Mouse (Mus musculus): ENCODE results near the gene Gpr88.
A peak's percentile ranks its signal among the peaks of the same experiment; 100 is the strongest.

Gpr88 gene

DNA sequence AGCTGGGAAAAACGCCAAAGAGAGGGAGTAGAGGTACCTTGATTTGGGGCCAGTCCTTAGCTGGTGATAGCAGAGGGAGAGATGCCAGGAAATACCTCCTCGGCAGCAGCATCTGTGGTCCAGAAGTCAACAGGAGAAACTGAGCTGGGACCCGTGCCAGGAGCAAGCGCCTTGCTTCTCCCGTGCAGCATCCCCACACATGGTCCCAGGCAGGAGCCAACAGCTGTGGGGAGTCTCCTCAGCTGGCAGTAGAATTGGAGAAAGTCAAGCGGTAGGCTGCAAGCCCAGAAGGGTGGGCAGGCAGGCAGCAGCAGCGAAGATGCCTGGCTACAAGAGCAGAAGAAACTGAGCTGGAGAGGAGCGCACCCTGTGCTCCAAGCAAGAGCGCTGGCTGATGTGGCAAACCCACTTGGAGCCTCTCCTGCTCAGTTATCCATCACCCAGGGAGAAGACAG lies at the start of gene Gpr88:
Gene Gpr88, minus strand, starts transcription at position 427 of the 455 bp plus-strand sequence.
- DNase-seq (ENCODE audit: low spot score in 2 of 2), result peak; percentile 74 to 81

DNA sequence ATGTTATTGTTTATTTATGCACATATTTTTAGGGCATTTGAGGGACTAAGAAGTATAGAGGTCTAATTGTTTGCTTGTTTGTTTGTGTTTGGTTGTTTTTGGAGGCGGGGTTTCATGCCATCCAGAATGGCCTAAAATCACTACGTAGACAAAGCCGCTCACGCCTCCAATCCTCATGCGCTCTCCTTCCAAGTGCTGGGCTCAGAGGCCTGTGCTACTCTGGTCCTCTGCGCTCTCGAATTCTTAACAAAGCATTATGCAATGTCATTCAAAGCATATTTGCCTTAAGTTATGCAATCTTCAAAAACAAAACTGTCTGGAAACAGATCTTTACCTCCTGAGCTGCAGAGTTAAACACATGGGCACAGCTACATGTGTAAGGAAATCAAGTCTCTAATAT lies 49.3 kb upstream of the Gpr88 start:
- DNase-seq (ENCODE audit: low spot score in 2 of 2), result no peak

DNA sequence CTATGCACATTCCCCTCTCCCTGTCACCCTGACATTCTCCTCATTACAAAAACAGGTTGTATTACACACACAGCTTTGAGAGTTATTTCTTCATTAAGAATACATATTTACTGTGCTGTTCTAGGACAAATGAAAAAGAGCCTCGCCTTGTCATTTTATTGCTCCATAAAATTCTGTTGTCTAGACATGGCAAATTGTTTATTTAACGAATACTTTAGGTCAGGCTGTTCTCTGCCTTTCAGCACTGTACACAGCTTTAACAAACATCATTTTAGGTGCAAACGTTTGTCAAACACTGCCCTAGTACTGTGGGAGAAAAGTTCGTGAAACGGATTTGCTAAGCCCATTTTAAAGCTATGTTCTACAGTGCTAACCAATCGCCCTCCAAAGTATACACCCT lies 48.5 kb upstream of the Gpr88 start:
- no peak for DNase-seq (ENCODE audit: low spot score in 2 of 2)

- no peak for DNase-seq (ENCODE audit: low spot score in 2 of 2)
These were observed 45.4 kb upstream of the Gpr88 start for GRCm38 (mm10) chr3:116298727-116299126.

DNA sequence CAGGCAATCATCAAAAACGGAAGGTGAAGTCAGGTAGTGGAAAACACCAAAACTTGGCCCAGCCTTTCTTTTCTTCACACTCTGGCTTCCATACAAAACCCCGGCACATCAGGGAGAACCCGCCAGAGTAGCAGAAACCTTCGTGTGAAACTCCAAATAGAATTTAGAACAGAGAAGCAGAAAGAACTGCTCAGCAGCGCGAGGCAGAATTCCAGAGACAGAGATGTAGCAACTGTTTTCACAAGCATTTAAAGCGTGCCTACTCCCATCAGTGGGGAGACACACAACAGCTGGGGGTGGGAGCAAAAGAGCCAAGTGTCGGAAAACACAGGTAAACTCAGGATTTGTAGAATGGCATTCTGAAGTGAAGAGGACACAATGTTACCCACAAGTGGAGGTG lies 44.7 kb upstream of the Gpr88 start:
- DNase-seq (ENCODE audit: low spot score in 2 of 2), result no peak

DNA sequence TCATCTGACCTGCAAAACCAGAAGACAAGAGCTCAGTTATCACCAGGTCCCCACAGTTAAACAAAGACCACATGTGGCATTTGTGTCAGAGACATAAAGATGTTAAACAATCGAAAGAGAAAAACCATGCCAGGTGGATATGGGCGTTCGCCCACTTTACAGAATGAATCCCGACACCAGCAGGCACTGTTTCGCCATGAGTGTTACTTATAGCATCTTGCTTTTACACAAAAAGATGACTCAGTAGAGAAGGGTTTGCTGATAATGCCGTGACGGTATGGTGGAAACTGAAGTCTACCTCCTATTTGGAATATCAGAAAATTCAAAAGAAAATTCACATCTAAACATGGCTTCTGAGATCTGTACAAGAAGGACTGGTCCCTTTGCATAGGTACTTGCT lies 43.9 kb upstream of the Gpr88 start:
- no peak for DNase-seq (ENCODE audit: low spot score in 2 of 2)

DNA sequence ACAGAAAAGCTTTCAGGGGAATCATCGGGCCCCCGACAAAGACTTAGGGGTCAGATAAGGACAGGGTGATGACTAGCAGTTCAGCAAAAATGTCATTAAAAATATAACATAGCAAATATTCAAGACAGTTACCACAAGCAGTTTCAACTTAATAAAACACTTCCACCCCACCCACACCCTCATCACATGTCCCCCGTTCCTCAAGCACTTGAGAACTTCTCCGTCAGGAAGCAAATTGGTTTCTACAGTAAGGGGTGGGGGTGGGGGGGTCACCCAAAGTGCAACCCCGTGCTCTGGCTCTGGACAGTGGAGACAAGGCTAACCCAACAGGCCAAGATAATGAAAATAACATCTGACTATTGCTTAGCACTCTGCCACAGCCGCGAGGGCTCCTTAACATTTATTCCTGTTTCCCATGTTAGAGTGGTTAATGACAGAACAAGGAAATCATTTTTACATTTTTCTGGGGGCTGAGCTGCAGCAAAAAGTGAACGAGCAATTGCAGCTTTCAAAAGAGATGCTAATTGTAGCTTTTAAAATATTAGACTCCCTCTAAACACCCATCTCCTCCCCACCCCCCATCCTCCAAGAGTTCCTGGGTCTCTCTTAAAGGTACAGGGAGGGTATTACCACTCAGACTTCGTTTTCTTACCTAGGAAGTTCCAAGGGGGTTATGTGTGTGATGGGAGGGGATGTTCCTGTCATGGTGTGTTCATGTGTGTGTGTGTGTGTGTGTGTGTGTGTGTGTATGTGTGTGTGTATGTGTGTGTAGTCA lies 36.9 kb upstream of the Gpr88 start:
- no peak for DNase-seq (ENCODE audit: low spot score in 2 of 2)

DNA sequence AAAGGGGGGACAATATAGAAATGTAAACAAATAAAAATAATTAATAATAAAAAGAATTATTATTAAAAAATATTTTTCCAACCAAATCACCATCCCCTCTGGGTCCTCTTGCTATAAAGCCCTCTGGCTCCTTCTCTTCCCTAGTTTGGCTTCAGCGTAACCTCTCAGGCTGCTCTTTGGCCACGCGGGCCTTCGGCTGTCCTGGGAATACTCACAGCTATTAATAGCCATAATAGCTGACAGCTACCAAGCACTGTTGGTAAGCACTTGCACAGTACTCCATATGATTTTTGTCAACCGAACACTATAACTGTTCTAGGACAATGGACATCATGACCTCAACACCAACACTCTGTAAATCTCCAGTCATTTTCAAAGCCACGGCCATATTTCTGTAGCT lies 35.5 kb upstream of the Gpr88 start:
- no peak for DNase-seq (ENCODE audit: low spot score in 2 of 2)

DNA sequence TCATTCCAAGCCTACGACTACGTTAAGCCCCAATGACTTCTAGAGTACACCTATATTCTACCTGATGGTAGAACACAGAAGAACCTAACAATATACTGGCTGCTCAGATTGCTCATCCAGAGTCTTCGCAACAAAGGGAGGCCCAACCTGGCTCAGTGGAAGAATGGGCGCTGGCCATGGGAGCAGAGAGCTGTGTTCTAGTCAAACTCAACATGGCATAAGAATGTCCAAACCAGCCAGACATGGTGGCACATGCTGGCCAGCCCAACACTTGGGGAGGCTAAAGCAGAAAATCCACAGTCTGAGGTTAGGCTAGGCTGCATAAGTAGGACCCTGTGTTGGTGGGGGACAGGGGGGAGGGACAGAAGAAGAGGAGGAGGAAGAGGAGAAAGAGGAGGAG lies 31.4 kb upstream of the Gpr88 start:
- no peak for DNase-seq (ENCODE audit: low spot score in 2 of 2)

- DNase-seq (ENCODE audit: low spot score in 2 of 2), result no peak
These were observed 30.7 kb upstream of the Gpr88 start for GRCm38 (mm10) chr3:116283996-116284395.

DNA sequence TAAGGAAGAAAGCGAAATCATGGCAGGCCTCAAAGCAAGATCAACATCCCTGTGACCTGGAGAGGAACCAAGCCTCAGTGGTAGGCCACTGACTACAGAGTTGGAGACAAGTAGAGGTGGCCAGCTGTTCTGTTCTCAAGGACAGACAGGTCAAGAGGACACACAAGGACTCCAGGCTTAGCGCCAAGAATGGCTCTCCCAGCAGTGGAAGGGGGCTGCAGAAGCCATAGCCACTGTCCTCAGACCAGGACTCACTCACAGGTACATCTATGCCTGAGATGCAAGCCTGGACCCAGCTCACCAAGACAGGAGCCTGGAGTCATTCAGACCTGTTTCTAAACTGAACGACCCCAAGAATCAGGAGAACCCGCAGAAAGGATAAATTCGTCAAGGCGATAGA lies 28.4 kb upstream of the Gpr88 start:
- DNase-seq (ENCODE audit: low spot score in 2 of 2), result no peak

- no peak for DNase-seq (ENCODE audit: low spot score in 2 of 2)
These were observed 23.8 kb upstream of the Gpr88 start for GRCm38 (mm10) chr3:116277146-116277545.

GRCm38 (mm10) chr3:116271679-116272078 lies 18.4 kb upstream of the Gpr88 start:
- no peak for DNase-seq (ENCODE audit: low spot score in 2 of 2)

GRCm38 (mm10) chr3:116267036-116267654 lies 13.8 kb upstream of the Gpr88 start:
- no peak for DNase-seq (ENCODE audit: low spot score in 2 of 2)

DNA sequence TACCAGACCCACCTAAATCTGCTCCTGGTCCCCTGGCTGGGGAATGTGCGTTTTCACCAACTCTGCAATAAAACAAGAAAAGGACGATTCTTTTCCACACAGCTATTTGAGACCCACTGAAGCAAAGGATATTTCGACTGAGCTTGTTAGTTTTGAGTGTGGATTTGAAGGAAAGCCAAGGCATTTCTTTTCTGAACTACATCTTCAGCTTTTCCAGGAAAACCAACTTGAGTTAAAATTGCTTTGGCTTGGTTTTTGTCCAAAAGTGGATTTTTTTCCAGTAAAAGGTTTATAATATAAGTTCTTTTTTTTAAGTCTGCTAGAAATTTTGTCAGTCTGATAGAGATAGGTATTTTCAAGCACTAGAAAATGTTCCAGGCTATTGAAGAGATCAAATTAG lies 13.1 kb upstream of the Gpr88 start:
- no peak for DNase-seq (ENCODE audit: low spot score in 2 of 2)

DNA sequence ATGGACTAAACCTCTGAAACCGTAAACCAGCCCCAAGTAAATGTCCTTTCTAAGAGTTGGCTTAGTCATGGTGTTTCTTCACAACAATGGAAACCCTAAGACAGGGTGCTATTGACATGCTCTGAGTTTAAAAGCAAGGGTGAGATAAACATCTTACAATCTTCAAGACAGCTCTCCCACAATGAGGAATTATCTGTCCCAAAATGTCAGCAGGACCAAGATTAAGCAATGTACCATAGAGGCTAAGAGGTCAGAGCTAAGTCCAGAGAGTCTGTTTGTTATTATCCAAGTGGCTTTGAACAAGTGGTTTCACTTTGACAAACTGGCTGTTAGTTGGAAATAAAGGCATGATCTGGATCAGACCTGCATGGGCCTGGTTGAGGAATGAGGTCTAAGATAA lies 10.7 kb upstream of the Gpr88 start:
- DNase-seq (ENCODE audit: low spot score in 2 of 2), result no peak

GRCm38 (mm10) chr3:116263061-116263460 lies 9.8 kb upstream of the Gpr88 start:
- DNase-seq (ENCODE audit: low spot score in 2 of 2), result no peak

DNA sequence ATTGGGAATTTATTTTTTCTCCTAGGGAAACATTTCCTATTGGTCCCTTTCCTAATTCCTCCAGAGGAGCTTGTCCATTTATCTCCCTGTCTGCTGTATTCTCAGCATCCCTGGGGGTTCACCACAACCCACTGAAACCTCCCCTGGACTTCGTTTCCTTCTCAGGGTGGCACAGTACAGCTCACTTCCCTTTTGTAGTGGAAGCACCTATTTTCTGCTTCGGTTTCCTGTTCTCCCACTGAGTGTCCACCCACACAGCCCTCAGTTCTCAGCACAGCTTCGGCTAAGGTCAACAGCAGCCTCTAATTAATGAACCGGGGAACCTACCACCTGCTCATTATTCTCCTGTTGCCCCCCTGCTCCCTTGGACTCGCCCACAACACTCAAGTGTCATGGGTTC lies 2.8 kb upstream of the Gpr88 start:
- DNase-seq (ENCODE audit: low spot score in 2 of 2), result no peak

DNA sequence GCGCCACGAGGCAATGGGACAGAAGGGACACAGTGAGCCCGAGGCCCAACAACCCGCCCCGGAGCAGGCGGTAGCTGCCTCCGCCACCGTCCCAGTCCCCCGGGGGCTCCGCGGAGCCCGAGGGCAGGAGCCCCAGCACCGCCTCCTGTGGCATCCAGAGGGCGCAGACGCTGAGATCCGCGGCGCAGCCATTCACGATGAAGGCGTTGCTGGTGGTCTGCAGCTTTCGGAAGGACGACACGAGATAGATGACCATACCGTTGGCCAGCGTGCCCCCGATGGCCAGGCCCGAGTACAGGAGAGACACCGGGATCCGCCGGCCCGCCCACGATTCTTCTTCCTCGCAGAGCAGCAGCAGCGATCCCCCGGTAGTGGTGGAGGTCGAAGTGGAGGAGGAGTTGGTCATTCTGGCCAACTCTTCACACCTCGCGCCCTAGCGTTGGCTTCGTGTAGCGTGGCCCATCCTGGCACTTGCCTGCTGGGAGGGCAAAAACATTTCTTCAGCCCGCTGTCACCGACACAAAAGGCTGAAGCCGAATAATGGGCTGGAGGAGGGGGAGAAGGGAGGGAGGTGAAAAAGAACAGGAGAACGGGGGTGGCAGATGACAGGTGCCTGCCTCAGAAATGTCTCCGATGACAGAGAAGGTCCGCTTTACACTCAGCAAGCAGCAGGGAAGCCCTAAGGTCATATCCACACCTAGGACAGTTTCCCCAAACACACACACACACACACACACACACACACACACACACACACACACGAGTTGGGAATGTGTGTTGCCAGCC lies 855 bp downstream of the Gpr88 start:
- DNase-seq (ENCODE audit: low spot score in 2 of 2), result peak; percentile 18 to 42

GRCm38 (mm10) chr3:116251481-116252254 lies 1.6 kb downstream of the Gpr88 start:
- DNase-seq (ENCODE audit: low spot score in 2 of 2), result peak; percentile 15 to 39

DNA sequence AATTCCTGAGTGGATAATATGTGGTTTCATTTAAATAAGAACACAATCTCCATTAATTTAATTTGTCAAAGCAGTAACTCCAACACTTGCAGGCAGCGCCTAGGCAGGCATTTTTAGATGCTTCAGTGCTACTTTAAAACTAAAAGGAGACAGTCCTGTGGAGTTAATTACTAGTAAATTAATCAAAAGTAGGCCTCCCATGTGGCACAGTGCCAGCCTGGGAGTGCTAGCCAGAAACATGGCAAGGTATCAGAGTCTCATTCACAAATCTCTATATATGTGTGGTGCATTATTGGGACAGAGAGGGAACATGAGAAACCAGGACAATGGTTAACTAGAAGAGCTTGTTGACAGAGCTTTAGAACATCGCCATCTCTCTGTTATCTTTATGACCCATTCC lies 4.3 kb downstream of the Gpr88 start:
- DNase-seq (ENCODE audit: low spot score in 2 of 2), result no peak

GRCm38 (mm10) chr3:116244476-116244875 lies 8.8 kb downstream of the Gpr88 start:
- no peak for DNase-seq (ENCODE audit: low spot score in 2 of 2)

All from frontal cortex, postnatal 10 days (tissue).